Mouse (Mus musculus) macrophage (primary cell): ENCODE results near the gene Ercc8. TPM values are rescaled to one million over a fixed set of nuclear protein-coding genes. Genes with fewer than 3 reads are reported as not detected.

Experiments used
- H3K27ac ChIP-seq: fragments of 350-480 bp; formaldehyde crosslinking; 2 replicates; pipeline ENCODE4 v1.9.0; 2021
- H3K36me3 ChIP-seq: fragments of 350-480 bp; formaldehyde crosslinking; 2 replicates; pipeline ENCODE4 v1.9.0; 2021; ENCODE audit errors: inconsistent target
- H3K4me3 ChIP-seq: fragments of 350-480 bp; formaldehyde crosslinking; 2 replicates; pipeline ENCODE4 v1.9.0; 2021; ENCODE audit errors: inconsistent target
- H3K79me2 ChIP-seq: fragments of 350-480 bp; formaldehyde crosslinking; 2 replicates; pipeline ENCODE4 v1.9.0; 2021; ENCODE audit errors: inconsistent target
- WGBS: methylation state at CpG from one replicate; pipeline ENCODE4 v1.1.7; 2026; ENCODE audit warnings: inconsistent platforms; ENCODE audit not compliant: missing documents; 5-methylcytosine and 5-hydroxymethylcytosine counted together
- polyA plus RNA-seq: library from polyadenylated mRNA; stranded (reverse); fragments of 250-400 nt; gene quantifications from 3 replicates; pipeline ENCODE4 v1.2.4, GENCODE M21; 2018; ENCODE audit warnings: inconsistent platforms

The Ercc8 gene
- polyA plus RNA-seq, 1 experiment from 2014 or later: 2.5 TPM

DNA sequence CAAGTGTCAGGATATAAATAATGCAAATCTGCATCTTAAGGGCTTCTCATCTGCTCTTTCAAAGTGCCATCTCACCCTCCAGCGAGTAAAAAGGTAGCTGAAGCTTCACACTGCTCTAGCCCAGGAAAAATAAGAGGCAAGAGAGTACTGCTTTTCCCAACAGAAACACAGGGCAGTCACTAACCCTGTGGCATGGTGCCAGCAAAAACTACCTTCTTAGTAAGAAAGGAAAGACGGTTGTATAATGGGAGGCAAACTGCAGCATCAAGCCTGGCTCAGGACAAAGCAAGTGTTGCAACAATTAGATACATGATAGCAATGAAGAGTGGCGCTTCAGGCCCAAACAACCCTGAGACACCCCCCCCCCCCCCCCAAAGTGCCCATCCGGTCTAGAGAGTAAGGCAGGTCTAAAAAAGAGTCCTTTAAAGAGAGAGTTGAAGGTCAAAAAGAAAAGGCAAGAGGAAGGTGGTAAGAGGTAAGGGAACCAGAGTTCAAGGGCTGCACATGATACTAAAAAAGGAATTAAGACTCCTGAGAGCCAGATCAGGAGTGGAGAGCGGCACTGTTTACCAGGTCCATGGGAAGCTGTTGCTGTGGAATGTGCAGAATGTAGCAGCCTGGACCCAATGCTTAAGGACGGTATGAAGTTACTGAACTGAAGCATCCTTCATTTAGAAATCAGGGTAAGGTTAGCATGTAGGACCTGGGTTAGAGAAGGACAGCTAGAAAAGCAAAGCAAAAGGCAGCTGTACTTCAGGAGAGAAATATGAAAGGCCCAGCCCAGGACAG is 26.3 kb upstream of the Ercc8 start:
- H3K4me3 ChIP-seq: no peak overlapping the region
- WGBS: 81% methylated on average over 6 of the region's 6 CpGs
- no peak overlapping the region for H3K27ac ChIP-seq
- H3K79me2 ChIP-seq: no peaks in the 10 kb centered on the region
- no peaks in the 10 kb centered on the region for H3K36me3 ChIP-seq

DNA sequence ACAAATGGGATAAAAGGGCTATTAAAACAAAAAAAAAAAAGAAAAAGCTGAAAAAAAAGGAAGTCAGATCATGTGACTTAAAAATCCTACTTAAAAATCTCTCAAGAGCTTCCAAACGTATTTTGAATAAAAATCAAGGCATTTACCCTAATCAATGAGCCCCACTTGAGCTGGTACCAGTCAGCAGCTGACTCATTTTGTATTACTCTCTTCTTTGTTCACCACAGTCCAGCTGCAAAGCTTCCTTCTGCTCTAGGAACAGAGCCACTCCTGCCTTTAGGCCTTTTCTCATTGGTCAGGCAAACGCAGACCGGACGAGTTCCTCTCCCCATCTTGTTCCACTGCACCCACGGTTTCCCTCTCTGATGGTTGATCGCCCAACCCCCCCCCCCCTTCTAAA is 22.9 kb upstream of the Ercc8 start:
- Histone ChIP-seq H3K36me3 (no peaks in the 10 kb centered on the region), H3K27ac (no peak overlapping the region), H3K79me2 (no peaks in the 10 kb centered on the region), H3K4me3 (no peak overlapping the region)
- 85% methylated on average over 6 of the region's 6 CpGs for WGBS

DNA sequence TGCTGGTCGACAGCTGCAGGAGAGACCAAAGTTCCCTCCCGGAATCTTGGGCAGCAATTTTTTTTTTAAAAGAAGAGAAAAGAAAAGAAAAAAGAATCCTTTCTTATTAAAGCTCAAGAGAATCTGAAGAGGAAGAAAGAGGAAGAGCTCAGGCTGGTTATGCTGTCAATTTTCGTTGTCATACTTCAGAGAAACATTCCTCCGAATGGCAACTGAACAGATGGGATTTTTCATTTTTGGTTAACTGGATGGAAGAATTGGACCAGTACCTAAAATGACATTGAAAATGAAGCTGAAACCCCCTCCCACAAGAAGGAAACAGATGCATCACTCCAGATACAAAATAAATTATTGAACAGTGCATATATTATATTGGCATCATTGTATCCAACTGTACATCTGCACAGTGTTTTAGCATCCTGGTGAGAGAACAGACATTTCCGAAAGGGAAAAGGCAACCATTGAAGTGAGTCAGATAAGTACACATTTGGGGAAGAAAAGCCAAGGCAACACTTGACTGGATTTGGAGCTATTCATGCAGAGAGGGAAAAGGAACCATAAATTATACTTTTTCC is 20.0 kb upstream of the Ercc8 start:
- WGBS: 90% methylated on average over 4 of the region's 5 CpGs
- Histone ChIP-seq H3K4me3 (no peak overlapping the region), H3K79me2 (no peaks in the 10 kb centered on the region), H3K27ac (no peak overlapping the region), H3K36me3 (no peaks in the 10 kb centered on the region)

DNA sequence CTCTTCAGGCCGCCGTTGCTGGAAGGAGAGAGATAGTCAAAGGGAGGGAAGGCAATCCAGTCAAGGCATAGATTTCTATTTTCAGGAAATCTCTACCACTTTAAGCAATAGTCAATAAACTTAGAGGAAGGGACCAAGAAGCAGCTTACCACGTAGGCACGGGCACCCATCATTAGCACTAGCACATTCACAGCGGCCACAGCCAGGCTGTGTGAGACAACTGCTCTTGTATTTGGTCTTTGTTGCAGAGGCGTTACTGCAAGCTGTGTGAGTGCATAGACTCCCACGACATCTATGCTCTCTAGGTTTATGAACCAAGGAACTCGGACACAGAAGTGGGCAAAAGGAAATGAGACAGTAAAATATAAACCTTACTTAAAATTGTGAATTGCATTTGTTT is 14.4 kb upstream of the Ercc8 start:
- WGBS: 88% methylated on average over 7 of the region's 8 CpGs
- H3K36me3 ChIP-seq: no peaks in the 10 kb centered on the region
- H3K27ac ChIP-seq: no peak overlapping the region
- no peaks in the 10 kb centered on the region for H3K79me2 ChIP-seq
- no peak overlapping the region for H3K4me3 ChIP-seq

DNA sequence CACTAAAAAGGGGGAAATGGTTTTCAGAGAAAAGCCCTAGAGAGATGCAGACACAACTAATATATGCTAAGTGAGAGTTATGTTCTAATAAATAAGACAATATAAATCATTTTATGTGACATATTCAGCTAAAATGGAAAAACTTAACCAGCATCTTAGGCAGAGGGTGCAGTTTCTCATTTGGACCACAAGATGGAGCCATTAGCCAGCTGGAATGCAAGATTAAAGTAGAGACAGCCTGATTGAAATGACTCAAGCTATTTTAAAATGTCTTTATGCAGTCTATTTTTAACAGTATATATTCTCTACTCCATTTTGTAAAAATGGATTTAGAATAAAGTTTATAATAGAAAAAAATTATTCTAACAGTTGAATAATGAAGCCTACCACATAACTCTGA is 6.7 kb upstream of the Ercc8 start:
- H3K4me3 ChIP-seq: no peak overlapping the region
- H3K36me3 ChIP-seq: no peaks in the 10 kb centered on the region
- no peak overlapping the region for H3K27ac ChIP-seq
- H3K79me2 ChIP-seq: no peaks in the 10 kb centered on the region

DNA sequence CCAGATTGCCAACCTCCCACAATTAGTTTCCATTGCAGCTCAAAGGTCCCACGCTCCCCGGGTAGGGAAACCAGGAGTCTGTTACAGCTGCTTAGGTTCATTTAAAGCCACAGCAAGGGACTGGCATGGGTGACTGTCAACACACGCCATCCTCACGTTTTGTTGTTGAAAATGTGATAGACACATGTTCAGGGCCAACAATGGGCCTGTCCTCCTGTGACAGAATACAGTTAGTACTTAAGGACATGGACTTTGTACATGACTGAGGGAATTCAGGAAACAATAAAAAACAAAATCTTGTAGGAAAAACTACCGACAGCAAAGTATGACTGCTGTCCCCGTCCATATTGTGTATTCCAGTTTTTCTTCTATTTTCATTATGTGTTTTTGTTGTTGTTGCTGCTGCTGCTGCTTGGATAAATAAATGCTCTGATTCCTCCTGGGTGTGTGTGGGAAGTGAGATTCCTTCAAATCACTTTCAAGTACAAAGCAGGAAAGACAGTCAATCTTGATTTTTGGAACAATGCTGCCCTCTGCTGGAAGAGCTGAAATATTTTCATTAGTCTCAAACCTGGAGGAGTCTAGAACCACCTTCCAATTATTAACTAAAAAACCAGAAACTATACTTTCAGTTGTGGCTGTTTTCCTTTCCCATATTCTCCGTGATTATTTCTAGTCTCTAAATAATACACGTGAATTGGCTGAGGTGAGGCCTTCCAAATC is 5.7 kb upstream of the Ercc8 start:
- no peak overlapping the region for H3K4me3 ChIP-seq
- no peak overlapping the region for H3K27ac ChIP-seq
- no peaks in the 10 kb centered on the region for H3K79me2 ChIP-seq
- WGBS: 79% methylated on average over 8 of the region's 8 CpGs
- no peaks in the 10 kb centered on the region for H3K36me3 ChIP-seq

DNA sequence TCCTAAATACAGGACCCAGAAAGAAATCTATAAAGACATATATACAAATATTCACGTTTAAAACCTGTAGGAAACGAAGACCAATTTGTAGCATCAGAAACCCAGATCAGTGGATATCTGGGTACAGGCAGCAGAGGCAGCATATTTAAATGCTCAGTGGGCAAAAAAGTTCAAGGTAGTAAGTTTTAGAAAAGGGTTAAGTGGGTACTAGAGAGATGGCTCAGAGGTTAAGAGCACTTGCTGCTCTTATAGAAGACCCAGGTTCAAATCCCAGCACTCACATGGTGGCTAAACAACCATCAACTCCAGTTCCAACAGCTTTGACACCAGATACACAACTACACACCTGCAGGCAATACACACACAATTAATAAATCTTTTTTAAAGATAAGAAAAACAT is 1.4 kb upstream of the Ercc8 start:
- H3K27ac ChIP-seq: no peak overlapping the region
- H3K79me2 ChIP-seq: peaks cover 12% of the 10 kb centered on the region
- no peaks in the 10 kb centered on the region for H3K36me3 ChIP-seq
- WGBS: 100% methylated on average over 2 of the region's 2 CpGs
- no peak overlapping the region for H3K4me3 ChIP-seq

DNA sequence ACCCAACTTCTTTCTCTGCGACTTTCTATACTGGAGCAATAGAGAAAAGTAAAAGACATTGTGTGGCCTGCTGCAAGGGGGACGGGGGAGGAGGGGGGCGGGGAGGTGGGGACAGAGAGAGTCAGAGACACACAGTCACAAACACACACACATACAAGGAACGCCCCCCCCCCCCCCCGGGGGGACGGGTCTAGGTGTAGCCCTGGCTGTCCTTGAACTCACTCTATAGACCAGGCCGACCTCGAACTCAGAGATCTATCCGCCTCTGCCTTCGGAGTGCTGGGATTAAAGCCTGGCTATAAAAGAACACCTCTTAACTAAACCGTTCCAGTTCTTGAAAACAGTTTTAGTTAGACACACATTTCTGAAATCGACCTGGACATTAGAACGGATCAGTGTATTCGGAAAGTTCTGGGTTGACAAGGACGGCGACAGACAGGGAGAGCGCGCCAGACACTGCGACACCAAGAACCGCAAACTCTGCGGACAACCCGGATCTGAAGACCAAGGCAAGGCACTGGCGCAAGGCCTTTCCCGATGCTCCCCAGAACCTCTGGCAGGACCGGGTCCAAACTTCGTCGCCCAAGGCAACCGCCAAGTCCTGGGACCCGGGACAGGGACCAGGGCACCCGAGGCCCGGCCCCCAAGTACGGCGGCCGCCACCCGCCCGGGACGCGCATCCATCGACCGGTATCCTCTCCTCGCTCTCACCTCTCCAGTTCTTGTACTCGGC is 633 bp upstream of the Ercc8 start:
- H3K79me2 ChIP-seq: peaks cover 12% of the 10 kb centered on the region
- under 1% methylated on average over 36 of the region's 42 CpGs for WGBS
- H3K4me3 ChIP-seq: peak overlapping the region; percentile 98
- no peaks in the 10 kb centered on the region; the same call in 1 of the 2 replicates for H3K36me3 ChIP-seq
- no peak overlapping the region for H3K27ac ChIP-seq

DNA sequence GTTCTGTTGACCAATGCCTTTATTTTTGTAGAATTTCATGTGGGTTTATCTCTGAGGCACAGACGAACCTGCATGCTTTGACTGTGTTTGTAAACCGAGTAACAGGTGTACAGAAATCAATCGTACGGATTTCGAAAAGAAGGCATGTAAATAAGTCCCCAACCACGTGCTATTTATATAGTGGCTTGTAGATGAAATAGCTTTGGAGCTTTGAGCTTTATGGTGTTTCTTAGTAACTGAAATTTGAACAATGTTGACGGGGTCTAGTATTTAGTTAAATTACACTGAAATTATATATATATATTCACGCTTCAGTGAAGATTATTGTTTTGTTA is 677 bp downstream of the Ercc8 start:
- Histone ChIP-seq H3K27ac (no peak overlapping the region), H3K79me2 (peaks cover 12% of the 10 kb centered on the region)
- WGBS: 17% methylated on average over 8 of the region's 8 CpGs

DNA sequence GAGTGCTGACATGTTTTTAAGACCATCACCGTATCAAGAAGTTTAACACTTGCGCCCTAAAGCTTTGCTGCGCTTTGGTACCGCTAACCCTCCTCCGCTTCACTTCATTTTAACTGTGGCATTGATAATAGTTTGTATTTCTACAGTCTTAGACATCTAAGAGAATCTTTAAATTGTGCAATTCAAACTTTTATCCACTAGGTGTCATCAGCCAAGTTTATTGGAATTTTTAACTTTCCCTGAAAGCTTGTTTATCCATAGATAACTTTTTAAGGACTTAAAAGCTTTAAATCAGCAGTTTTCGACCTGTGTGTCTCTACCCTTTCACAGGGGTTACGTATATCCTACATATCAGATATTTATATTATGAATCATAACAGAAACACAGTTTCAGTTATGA is 1.4 kb downstream of the Ercc8 start:
- Histone ChIP-seq H3K79me2 (peaks cover 12% of the 10 kb centered on the region), H3K36me3 (no peaks in the 10 kb centered on the region; the same call in 1 of the 2 replicates), H3K4me3 (no peak overlapping the region), H3K27ac (no peak overlapping the region)
- 57% methylated on average over 7 of the region's 7 CpGs for WGBS

More for the DNA sequence above, 677 bp downstream of the Ercc8 start:
- H3K4me3 ChIP-seq: peak overlapping the region; percentile 98
- no peaks in the 10 kb centered on the region; the same call in 1 of the 2 replicates for H3K36me3 ChIP-seq

DNA sequence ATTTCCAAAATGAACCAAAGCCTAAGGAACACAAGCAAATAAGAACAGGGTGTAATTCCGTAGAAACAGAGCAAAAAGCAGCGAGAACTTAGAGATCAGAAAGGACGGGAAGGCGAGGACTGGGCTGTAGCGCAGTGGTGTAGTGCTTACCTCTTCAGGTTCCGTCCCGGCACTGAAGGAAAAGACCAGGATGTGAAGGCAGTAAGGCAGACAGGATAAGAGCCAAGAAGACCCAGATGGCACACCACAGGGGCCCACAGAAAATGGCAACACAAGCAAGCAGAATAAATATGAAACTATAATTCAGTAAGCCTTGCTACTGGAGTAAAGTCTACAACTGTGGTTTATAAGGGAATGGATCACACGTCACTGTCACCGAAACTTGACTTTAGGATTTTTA is 5.4 kb downstream of the Ercc8 start:
- Histone ChIP-seq H3K36me3 (no peaks in the 10 kb centered on the region; the same call in 1 of the 2 replicates), H3K27ac (no peak overlapping the region), H3K79me2 (peaks cover 11% of the 10 kb centered on the region), H3K4me3 (no peak overlapping the region)
- WGBS: 93% methylated on average over 9 of the region's 9 CpGs

DNA sequence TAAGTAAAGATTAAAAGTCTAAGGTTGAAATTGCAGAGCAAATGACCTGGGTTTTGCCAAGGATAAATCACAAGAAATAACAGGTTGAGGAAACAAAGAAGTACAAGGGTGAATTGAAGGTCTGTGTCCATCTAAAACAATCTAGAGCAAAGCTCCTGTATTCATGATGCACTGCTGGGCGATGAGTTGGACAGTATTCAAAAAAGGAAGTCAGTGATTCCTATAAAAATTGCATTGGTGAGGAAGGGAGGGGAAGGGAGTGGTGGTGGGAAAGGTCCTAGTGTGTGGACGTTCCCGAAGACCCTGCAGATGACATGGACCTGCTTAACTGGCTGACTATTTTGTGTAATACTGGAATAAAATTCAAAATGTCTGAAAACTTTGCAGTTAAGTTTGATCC is 6.1 kb downstream of the Ercc8 start:
- peaks cover 3% of the 10 kb centered on the region for H3K79me2 ChIP-seq
- 83% methylated on average over 3 of the region's 3 CpGs for WGBS
- H3K4me3 ChIP-seq: no peak overlapping the region
- H3K36me3 ChIP-seq: no peaks in the 10 kb centered on the region; the same call in 1 of the 2 replicates
- H3K27ac ChIP-seq: no peak overlapping the region

DNA sequence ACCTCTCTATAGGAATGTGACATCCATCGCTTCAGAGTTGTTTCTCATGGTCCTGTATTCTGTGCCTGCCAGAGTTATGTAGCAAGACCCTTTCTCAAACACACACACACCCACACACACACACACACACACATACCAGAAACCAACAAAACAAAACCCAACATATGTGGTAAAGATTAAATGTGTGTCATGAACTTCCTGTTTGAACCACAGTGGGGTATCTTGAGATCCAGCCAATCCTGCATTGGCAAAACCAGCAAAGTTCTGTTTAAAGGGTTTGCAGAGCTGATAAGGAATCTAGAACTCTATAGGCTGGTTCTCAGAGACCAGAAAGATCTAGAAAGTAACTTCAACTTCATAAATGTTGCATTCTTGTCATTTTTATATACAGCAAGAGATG is 11.5 kb downstream of the Ercc8 start:
- no peak overlapping the region for H3K27ac ChIP-seq
- peaks cover 8% of the 10 kb centered on the region; the same call in 1 of the 2 replicates for H3K36me3 ChIP-seq
- H3K4me3 ChIP-seq: no peak overlapping the region
- H3K79me2 ChIP-seq: no peaks in the 10 kb centered on the region
- WGBS: 100% methylated on average over 1 of the region's 1 CpGs

DNA sequence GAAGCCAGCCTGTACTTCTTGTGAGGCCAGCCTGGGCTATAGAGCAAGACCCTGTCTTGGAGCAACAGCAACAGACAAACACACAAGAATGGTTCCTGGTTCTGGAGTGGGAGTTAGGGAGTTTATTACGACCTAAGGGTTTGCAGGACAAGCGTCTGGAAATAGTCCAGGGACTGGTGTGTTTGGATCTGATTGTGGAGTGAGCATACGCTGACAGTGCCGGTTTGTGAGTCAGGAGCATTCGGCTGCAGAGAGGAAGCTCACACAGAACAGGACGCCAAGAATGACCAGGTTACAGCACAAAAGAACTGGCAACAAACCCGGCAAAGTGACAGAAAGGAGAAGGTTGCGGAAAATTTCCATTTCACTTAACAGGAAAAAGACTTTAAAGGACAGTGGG is 12.0 kb downstream of the Ercc8 start:
- H3K36me3 ChIP-seq: peaks cover 12% of the 10 kb centered on the region; the same call in 1 of the 2 replicates
- H3K27ac ChIP-seq: no peak overlapping the region
- H3K79me2 ChIP-seq: no peaks in the 10 kb centered on the region
- WGBS: 88% methylated on average over 8 of the region's 8 CpGs
- H3K4me3 ChIP-seq: no peak overlapping the region
